Mouse (Mus musculus): ENCODE data around the gene B4gat1. TPM values are rescaled to one million over a fixed set of nuclear protein-coding genes. Genes with fewer than 3 reads are reported as not detected.

B4gat1 gene
- polyA plus RNA-seq, 1 experiment = 23.3 TPM

GRCm38 (mm10) chr19:5067867-5068569 is 29.4 kb downstream of the B4gat1 start, which contains the start of gene Cd248:
Gene Cd248, plus strand, starts transcription at chr19:5068078.
- no peak within 1 kb of the TSS for H3K4me3 ChIP-seq (ENCODE audit: insufficient read depth, low read length)
- H3K27ac ChIP-seq (ENCODE audit: insufficient read depth, low read depth, low read length) = no peak within 1 kb of the TSS
- TF ChIP-seq CTCF (IDR thresholded peaks at IDR 0.05; ENCODE audit: low read depth, low read length) = no peak
- TF ChIP-seq POLR2A (IDR thresholded peaks at IDR 0.05; ENCODE audit: borderline replicate concordance, low read depth, low read length) = no peak
- peaks cover 6% of the 10 kb centered on the region; the same call in 1 of the 2 replicates for H3K4me1 ChIP-seq (ENCODE audit: control insufficient read depth, insufficient read depth, low read length)

GRCm38 (mm10) chr19:5068570-5069234 is 30.1 kb downstream of the B4gat1 start:
- TF ChIP-seq POLR2A (IDR thresholded peaks at IDR 0.05; ENCODE audit: borderline replicate concordance, low read depth, low read length) (no peak), CTCF (IDR thresholded peaks at IDR 0.05; ENCODE audit: low read depth, low read length) (no peak)
- H3K27ac ChIP-seq (ENCODE audit: insufficient read depth, low read depth, low read length) = no peak overlapping the region

GRCm38 (mm10) chr19:5069486-5069885 is 30.9 kb downstream of the B4gat1 start:
- TF ChIP-seq CTCF (IDR thresholded peaks at IDR 0.05; ENCODE audit: low read depth, low read length) (no peak), POLR2A (IDR thresholded peaks at IDR 0.05; ENCODE audit: borderline replicate concordance, low read depth, low read length) (no peak)
- Histone ChIP-seq H3K4me1 (ENCODE audit: control insufficient read depth, insufficient read depth, low read length) (peaks cover 12% of the 10 kb centered on the region; the same call in 1 of the 2 replicates), H3K27ac (ENCODE audit: insufficient read depth, low read depth, low read length) (no peak overlapping the region), H3K4me3 (ENCODE audit: insufficient read depth, low read length) (no peak overlapping the region)

More at GRCm38 (mm10) chr19:5068570-5069234, 30.1 kb downstream of the B4gat1 start:
- Histone ChIP-seq H3K4me3 (ENCODE audit: insufficient read depth, low read length) (no peak overlapping the region), H3K4me1 (ENCODE audit: control insufficient read depth, insufficient read depth, low read length) (peaks cover 8% of the 10 kb centered on the region; the same call in 1 of the 2 replicates)

GRCm38 (mm10) chr19:5069978-5070377 is 31.4 kb downstream of the B4gat1 start:
- no peak for TF ChIP-seq CTCF (IDR thresholded peaks at IDR 0.05; ENCODE audit: low read depth, low read length)
- TF ChIP-seq POLR2A (IDR thresholded peaks at IDR 0.05; ENCODE audit: borderline replicate concordance, low read depth, low read length) = no peak
- Histone ChIP-seq H3K27ac (ENCODE audit: insufficient read depth, low read depth, low read length) (no peak overlapping the region), H3K4me3 (ENCODE audit: insufficient read depth, low read length) (no peak overlapping the region), H3K4me1 (ENCODE audit: control insufficient read depth, insufficient read depth, low read length) (peaks cover 16% of the 10 kb centered on the region; the same call in 1 of the 2 replicates)

GRCm38 (mm10) chr19:5071077-5071476 is 32.5 kb downstream of the B4gat1 start:
- H3K27ac ChIP-seq (ENCODE audit: insufficient read depth, low read depth, low read length) = no peak overlapping the region
- no peak for TF ChIP-seq CTCF (IDR thresholded peaks at IDR 0.05; ENCODE audit: low read depth, low read length)
- no peak for TF ChIP-seq POLR2A (IDR thresholded peaks at IDR 0.05; ENCODE audit: borderline replicate concordance, low read depth, low read length)
- H3K4me1 ChIP-seq (ENCODE audit: control insufficient read depth, insufficient read depth, low read length) = peaks cover 16% of the 10 kb centered on the region; the same call in 1 of the 2 replicates
- no peak overlapping the region for H3K4me3 ChIP-seq (ENCODE audit: insufficient read depth, low read length)

- peaks cover 16% of the 10 kb centered on the region; the same call in 1 of the 2 replicates for H3K4me1 ChIP-seq (ENCODE audit: control insufficient read depth, insufficient read depth, low read length)
- H3K27ac ChIP-seq (ENCODE audit: insufficient read depth, low read depth, low read length) = no peak overlapping the region
Observed at GRCm38 (mm10) chr19:5071545-5072369, 33.1 kb downstream of the B4gat1 start.

GRCm38 (mm10) chr19:5072389-5073019 is 33.9 kb downstream of the B4gat1 start:
- no peak overlapping the region for H3K27ac ChIP-seq (ENCODE audit: insufficient read depth, low read depth, low read length)
- peak overlapping the region; percentile 64 for H3K4me3 ChIP-seq (ENCODE audit: insufficient read depth, low read length)
- TF ChIP-seq CTCF (IDR thresholded peaks at IDR 0.05; ENCODE audit: low read depth, low read length) = no peak
- TF ChIP-seq POLR2A (IDR thresholded peaks at IDR 0.05; ENCODE audit: borderline replicate concordance, low read depth, low read length) = no peak
- H3K4me1 ChIP-seq (ENCODE audit: control insufficient read depth, insufficient read depth, low read length) = peaks cover 16% of the 10 kb centered on the region; the same call in 1 of the 2 replicates

More at GRCm38 (mm10) chr19:5071545-5072369, 33.1 kb downstream of the B4gat1 start:
- no peak for TF ChIP-seq CTCF (IDR thresholded peaks at IDR 0.05; ENCODE audit: low read depth, low read length)
- no peak for TF ChIP-seq POLR2A (IDR thresholded peaks at IDR 0.05; ENCODE audit: borderline replicate concordance, low read depth, low read length)
- H3K4me3 ChIP-seq (ENCODE audit: insufficient read depth, low read length) = peak overlapping the region; percentile 64

- H3K4me3 ChIP-seq (ENCODE audit: insufficient read depth, low read length) = peak overlapping the region; percentile 64
- peaks cover 16% of the 10 kb centered on the region; the same call in 1 of the 2 replicates for H3K4me1 ChIP-seq (ENCODE audit: control insufficient read depth, insufficient read depth, low read length)
- peak; percentile 64 for TF ChIP-seq CTCF (IDR thresholded peaks at IDR 0.05; ENCODE audit: low read depth, low read length)
- TF ChIP-seq POLR2A (IDR thresholded peaks at IDR 0.05; ENCODE audit: borderline replicate concordance, low read depth, low read length) = no peak
- H3K27ac ChIP-seq (ENCODE audit: insufficient read depth, low read depth, low read length) = no peak overlapping the region
Observed at GRCm38 (mm10) chr19:5073028-5073427, 34.4 kb downstream of the B4gat1 start.

GRCm38 (mm10) chr19:5073518-5073917 is 34.9 kb downstream of the B4gat1 start:
- Histone ChIP-seq H3K27ac (ENCODE audit: insufficient read depth, low read depth, low read length) (no peak overlapping the region), H3K4me1 (ENCODE audit: control insufficient read depth, insufficient read depth, low read length) (peaks cover 16% of the 10 kb centered on the region; the same call in 1 of the 2 replicates)

More at GRCm38 (mm10) chr19:5073518-5073917, 34.9 kb downstream of the B4gat1 start:
- TF ChIP-seq POLR2A (IDR thresholded peaks at IDR 0.05; ENCODE audit: borderline replicate concordance, low read depth, low read length) (no peak), CTCF (IDR thresholded peaks at IDR 0.05; ENCODE audit: low read depth, low read length) (no peak)
- no peak overlapping the region for H3K4me3 ChIP-seq (ENCODE audit: insufficient read depth, low read length)

Measured in bone marrow macrophage, adult 2 months (primary cell).